Mouse (Mus musculus) gastrocnemius, adult 2 months (tissue): ENCODE results near the gene Fgfr2. TPM values are rescaled to one million over a fixed set of nuclear protein-coding genes. Genes with fewer than 3 reads are reported as not detected.
A peak's percentile ranks its signal among the peaks of the same experiment; 100 is the strongest.
"Not testable (repeated sequence)": the region's sequence is repeated elsewhere in the genome, so short reads cannot be mapped to it uniquely, and the experiment has no call there.

Experiments
- DNase-seq: peaks from one replicate; pipeline ENCODE4 v3.0.0; 2022
- H3K27ac ChIP-seq: fragments of 200-600 bp; 2 replicates; pipeline ENCODE4 v1.8.1; 2022; ENCODE audit warnings: mild to moderate bottlenecking
- H3K4me3 ChIP-seq: fragments of 200-600 bp; 2 replicates; pipeline ENCODE4 v1.8.1; 2022; ENCODE audit warnings: mild to moderate bottlenecking, moderate library complexity
- CTCF ChIP-seq: fragments of 200-600 bp; IDR thresholded peaks from 2 replicates; pipeline ENCODE4 v1.8.1; 2022; ENCODE audit warnings: antibody characterized with exemption, mild to moderate bottlenecking, moderate library complexity
- intact Hi-C: fragments of 180-260 bp; cut with DNase I; formaldehyde crosslinking; loops from one replicate; pipeline ENCODE4 v1.15.1; 2025
- total RNA-seq, 2 experiments: library from RNA; stranded (reverse); gene quantifications; 2 replicates each; pipeline ENCODE4 v1.2.3; 2021

Fgfr2 gene
- total RNA-seq, 2 experiments from 2014 or later: 0.15 to 0.33 TPM

GRCm38 (mm10) chr7:130669370-130669881 lies 2453.7 kb downstream of the Fgfr2 start:
- intact Hi-C loops: no loop called here
- DNase-seq: no peak
- no peak for TF ChIP-seq CTCF
- Histone ChIP-seq H3K27ac (peak overlapping the region; percentile 81), H3K4me3 (no peak overlapping the region)

- intact Hi-C loops: no loop called here
- H3K4me3 ChIP-seq: peak overlapping the region; percentile 11; the same call in 1 of the 2 replicates
Observed at GRCm38 (mm10) chr7:130668729-130669281, 2454.3 kb downstream of the Fgfr2 start.

GRCm38 (mm10) chr7:130668013-130668412 lies 2455.1 kb downstream of the Fgfr2 start:
- intact Hi-C loops, DNase-seq, H3K4me3 ChIP-seq: not testable (repeated sequence)
- peak overlapping the region; percentile 81 for H3K27ac ChIP-seq
- TF ChIP-seq CTCF: peak; percentile 24

More at GRCm38 (mm10) chr7:130668729-130669281, 2454.3 kb downstream of the Fgfr2 start:
- no peak for DNase-seq
- H3K27ac ChIP-seq: peak overlapping the region; percentile 81
- no peak for TF ChIP-seq CTCF

- TF ChIP-seq CTCF: no peak
- intact Hi-C loops: no loop called here
- no peak for DNase-seq
- Histone ChIP-seq H3K27ac (no peak overlapping the region), H3K4me3 (no peak overlapping the region)
Observed at GRCm38 (mm10) chr7:130665358-130665757, 2457.8 kb downstream of the Fgfr2 start.

GRCm38 (mm10) chr7:130664629-130665028 lies 2458.5 kb downstream of the Fgfr2 start:
- no peak for DNase-seq
- intact Hi-C loops: no loop called here
- H3K4me3 ChIP-seq: no peak overlapping the region
- H3K27ac ChIP-seq: no peak overlapping the region
- peak; percentile 39 for TF ChIP-seq CTCF

- no peak overlapping the region for H3K27ac ChIP-seq
- DNase-seq: no peak
- intact Hi-C loops: no loop called here
Observed at GRCm38 (mm10) chr7:130664037-130664436, 2459.1 kb downstream of the Fgfr2 start.

GRCm38 (mm10) chr7:130662869-130663268 lies 2460.3 kb downstream of the Fgfr2 start:
- no peak overlapping the region for H3K4me3 ChIP-seq
- DNase-seq: no peak
- no peak for TF ChIP-seq CTCF
- peak overlapping the region; percentile 64 for H3K27ac ChIP-seq
- intact Hi-C loops: no loop called here

More at GRCm38 (mm10) chr7:130664037-130664436, 2459.1 kb downstream of the Fgfr2 start:
- no peak for TF ChIP-seq CTCF
- H3K4me3 ChIP-seq: no peak overlapping the region

- intact Hi-C loops: no loop called here
- Histone ChIP-seq H3K4me3 (no peak overlapping the region), H3K27ac (peak overlapping the region; percentile 64)
- no peak for TF ChIP-seq CTCF
- DNase-seq: no peak
Observed at GRCm38 (mm10) chr7:130662250-130662649, 2460.9 kb downstream of the Fgfr2 start.

GRCm38 (mm10) chr7:130659129-130659528 lies 2464.0 kb downstream of the Fgfr2 start:
- TF ChIP-seq CTCF: no peak
- intact Hi-C loops: no loop called here
- peak overlapping the region; percentile 83 for H3K27ac ChIP-seq
- DNase-seq: no peak
- no peak overlapping the region for H3K4me3 ChIP-seq

GRCm38 (mm10) chr7:130657751-130658150 lies 2465.4 kb downstream of the Fgfr2 start:
- H3K4me3 ChIP-seq: peak overlapping the region; percentile 21
- intact Hi-C loops: no loop called here
- H3K27ac ChIP-seq: peak overlapping the region; percentile 83
- DNase-seq: peak; percentile 92
- no peak for TF ChIP-seq CTCF

- intact Hi-C loops: no loop called here
- no peak for TF ChIP-seq CTCF
- Histone ChIP-seq H3K27ac (peak overlapping the region; percentile 83), H3K4me3 (no peak overlapping the region)
- no peak for DNase-seq
Observed at GRCm38 (mm10) chr7:130656965-130657364, 2466.2 kb downstream of the Fgfr2 start.

- DNase-seq: peak; percentile 64
- intact Hi-C loops: no loop called here
- no peak overlapping the region; the same call in 1 of the 2 replicates for H3K4me3 ChIP-seq
- peak overlapping the region; percentile 83 for H3K27ac ChIP-seq
- no peak for TF ChIP-seq CTCF
Observed at GRCm38 (mm10) chr7:130654562-130654961, 2468.6 kb downstream of the Fgfr2 start.

GRCm38 (mm10) chr7:130653036-130653555 lies 2470.1 kb downstream of the Fgfr2 start:
- H3K4me3 ChIP-seq: peak overlapping the region; percentile 22; the same call in 1 of the 2 replicates
- H3K27ac ChIP-seq: peak overlapping the region; percentile 83
- TF ChIP-seq CTCF: no peak
- DNase-seq: no peak
- intact Hi-C loops: no loop called here
